Mouse (Mus musculus): Measurements from ENCODE around the gene Gls.

Gene Gls

GRCm38 (mm10) chr1:52121052-52121451 lies 112.0 kb downstream of the Gls start:
- no peak for DNase-seq (ENCODE audit: low spot score in 2 of 2)

GRCm38 (mm10) chr1:52120191-52120590 lies 112.8 kb downstream of the Gls start:
- DNase-seq (ENCODE audit: low spot score in 2 of 2), result no peak

- DNase-seq (ENCODE audit: low spot score in 2 of 2), result no peak
Observed at GRCm38 (mm10) chr1:52119691-52120090, 113.3 kb downstream of the Gls start.

- peak; percentile 77 to 88 for DNase-seq (ENCODE audit: low spot score in 2 of 2)
Observed at GRCm38 (mm10) chr1:52118860-52119591, 114.0 kb downstream of the Gls start, which contains the start of gene Stat1. TSS of gene Stat1 (plus strand) at chr1:52119440.

GRCm38 (mm10) chr1:52117777-52118176 lies 115.3 kb downstream of the Gls start:
- DNase-seq (ENCODE audit: low spot score in 2 of 2), result no peak

GRCm38 (mm10) chr1:52116441-52116840 lies 116.6 kb downstream of the Gls start:
- no peak for DNase-seq (ENCODE audit: low spot score in 2 of 2)

GRCm38 (mm10) chr1:52113666-52114069 lies 119.4 kb downstream of the Gls start:
- peak; percentile 96 to 98 for DNase-seq (ENCODE audit: low spot score in 2 of 2)

Measured in spleen, postnatal 10 days (tissue).